Mouse (Mus musculus) limb, embryonic 14.5 days (tissue): ENCODE results near the gene Coq8a. TPM values are rescaled to one million over a fixed set of nuclear protein-coding genes. Genes with fewer than 3 reads are reported as not detected.

Source experiments
- ATAC-seq: fragments of 200-750 bp; cut with Nextera tagmentation; 2 replicates; pipeline ENCODE4 v1.8.0; 2017; ENCODE audit warnings: low read depth, moderate number of reproducible peaks, moderate TSS enrichment; ENCODE audit not compliant: low FRiP score
- DNase-seq: peaks from one replicate; pipeline ENCODE4 v3.0.0-alpha.2; 2015; ENCODE audit warnings: low spot score
- H3K27ac ChIP-seq: fragments of 300-500 bp; sonication (generic); replicated peaks from 2 replicates; pipeline ENCODE4 v1.5.1; 2014; ENCODE audit warnings: low read depth, mild to moderate bottlenecking, low read length, moderate library complexity, mixed read lengths
- H3K27me3 ChIP-seq: fragments of 300-500 bp; sonication (generic); 2 replicates; pipeline ENCODE4 v1.6.1; 2014; ENCODE audit warnings: low read length, mixed read lengths; ENCODE audit not compliant: control insufficient read depth, insufficient read depth
- H3K36me3 ChIP-seq: fragments of 300-500 bp; sonication (generic); 2 replicates; pipeline ENCODE4 v1.6.1; 2014; ENCODE audit warnings: mild to moderate bottlenecking, low read length, moderate library complexity, mixed read lengths; ENCODE audit not compliant: control insufficient read depth, insufficient read depth
- H3K4me1 ChIP-seq: fragments of 300-500 bp; sonication (generic); 2 replicates; pipeline ENCODE4 v1.6.1; 2014; ENCODE audit warnings: antibody characterized with exemption, low read length, mixed read lengths; ENCODE audit not compliant: control insufficient read depth, insufficient read depth
- H3K4me2 ChIP-seq: fragments of 300-500 bp; sonication (generic); replicated peaks from 2 replicates; pipeline ENCODE4 v1.6.1; 2014; ENCODE audit warnings: low read depth, mild to moderate bottlenecking, low read length, moderate library complexity; ENCODE audit not compliant: severe bottlenecking
- H3K4me3 ChIP-seq: fragments of 300-500 bp; sonication (generic); replicated peaks from 2 replicates; pipeline ENCODE4 v1.5.1; 2014; ENCODE audit warnings: low read length
- H3K9ac ChIP-seq: fragments of 300-500 bp; sonication (generic); 2 replicates; pipeline ENCODE4 v1.6.1; 2014; ENCODE audit warnings: mild to moderate bottlenecking, low read depth, low read length, moderate library complexity; ENCODE audit not compliant: severe bottlenecking
- H3K9me3 ChIP-seq: fragments of 300-500 bp; sonication (generic); 2 replicates; pipeline ENCODE4 v1.6.1; 2016; ENCODE audit warnings: low read length; ENCODE audit not compliant: control insufficient read depth
- POLR2A ChIP-seq: fragments of 200-500 bp; IDR thresholded peaks from 2 replicates; pipeline ENCODE4 v1.8.0; 2012; ENCODE audit warnings: inconsistent platforms, mild to moderate bottlenecking, moderate library complexity, borderline replicate concordance; ENCODE audit not compliant: insufficient read depth, insufficient read length; ENCODE audit errors: extremely low read depth
- WGBS: fragments of 180-500 bp; shearing (Covaris S2); extraction: QIAGEN DNeasy Blood & Tissue Kit; methylation state at CpG from one replicate; pipeline ENCODE4 v1.1.7; 2014; 5-methylcytosine and 5-hydroxymethylcytosine counted together
- polyA plus RNA-seq, 2 experiments: library from polyadenylated mRNA; depleted of rRNA in 1 of 2; stranded (reverse) in 1 of 2; unstranded in 1 of 2; fragments of >200 nt; fragmentation: Nextera tagmentation in 1 of 2; extraction: Ambion mirVana in 1 of 2; gene quantifications; 2 replicates each; pipeline versions ENCODE4 v1.2.1 to v1.2.3; 2012 to 2014

Coq8a gene
- polyA plus RNA-seq, 2 experiments = 6.3 to 8.1 TPM

GRCm38 (mm10) chr1:180186371-180186770 is 13.0 kb downstream of the Coq8a start:
- 79% methylated on average over 3 of the region's 3 CpGs for WGBS
- no peak overlapping the region for H3K4me3 ChIP-seq
- no peak overlapping the region for H3K4me2 ChIP-seq
- H3K9me3 ChIP-seq = no peaks in the 10 kb centered on the region
- no peak overlapping the region for H3K27ac ChIP-seq
- H3K4me1 ChIP-seq = 0 out of 2 replicates have a peak, but pooled peaks cover 3% of the 10 kb centered on the region
- H3K27me3 ChIP-seq = 0 out of 2 replicates have a peak, but pooled peaks cover 2% of the 10 kb centered on the region
- TF ChIP-seq POLR2A = no peak
- no peak overlapping the region for H3K9ac ChIP-seq
- DNase-seq (no peak), ATAC-seq (no peak)
- H3K36me3 ChIP-seq = no peaks in the 10 kb centered on the region

GRCm38 (mm10) chr1:180185877-180186276 is 13.5 kb downstream of the Coq8a start:
- Histone ChIP-seq H3K9ac (no peak overlapping the region), H3K9me3 (no peaks in the 10 kb centered on the region), H3K4me3 (no peak overlapping the region), H3K4me2 (no peak overlapping the region), H3K36me3 (no peaks in the 10 kb centered on the region), H3K27me3 (no peaks in the 10 kb centered on the region), H3K4me1 (0 out of 2 replicates have a peak, but pooled peaks cover 3% of the 10 kb centered on the region), H3K27ac (no peak overlapping the region)
- DNase-seq (no peak), ATAC-seq (no peak)
- no peak for TF ChIP-seq POLR2A
- WGBS = 60% methylated on average over 5 of the region's 5 CpGs

- 0 out of 2 replicates have a peak, but pooled peaks cover 3% of the 10 kb centered on the region for H3K4me1 ChIP-seq
- H3K9ac ChIP-seq = no peak overlapping the region
- DNase-seq (no peak), ATAC-seq (no peak)
- H3K4me2 ChIP-seq = no peak overlapping the region
- H3K27me3 ChIP-seq = no peaks in the 10 kb centered on the region
- H3K4me3 ChIP-seq = no peak overlapping the region
- H3K36me3 ChIP-seq = no peaks in the 10 kb centered on the region
- H3K9me3 ChIP-seq = no peaks in the 10 kb centered on the region
- WGBS = 33% methylated on average over 7 of the region's 7 CpGs
- H3K27ac ChIP-seq = no peak overlapping the region
- TF ChIP-seq POLR2A = no peak
These were observed 14.6 kb downstream of the Coq8a start for GRCm38 (mm10) chr1:180184768-180185167.

GRCm38 (mm10) chr1:180183525-180184159 is 15.8 kb downstream of the Coq8a start:
- Histone ChIP-seq H3K27ac (no peak overlapping the region), H3K9ac (no peak overlapping the region), H3K4me3 (no peak overlapping the region), H3K9me3 (no peaks in the 10 kb centered on the region), H3K4me2 (no peak overlapping the region), H3K27me3 (no peaks in the 10 kb centered on the region), H3K36me3 (no peaks in the 10 kb centered on the region), H3K4me1 (0 out of 2 replicates have a peak, but pooled peaks cover 3% of the 10 kb centered on the region)
- no peak for DNase-seq
- TF ChIP-seq POLR2A = no peak
- no peak for ATAC-seq
- WGBS = 83% methylated on average over 6 of the region's 6 CpGs

GRCm38 (mm10) chr1:180182731-180183130 is 16.7 kb downstream of the Coq8a start:
- Histone ChIP-seq H3K4me1 (0 out of 2 replicates have a peak, but pooled peaks cover 3% of the 10 kb centered on the region), H3K9ac (no peak overlapping the region), H3K4me2 (no peak overlapping the region), H3K27ac (no peak overlapping the region), H3K27me3 (no peaks in the 10 kb centered on the region), H3K36me3 (no peaks in the 10 kb centered on the region), H3K4me3 (no peak overlapping the region), H3K9me3 (no peaks in the 10 kb centered on the region)
- WGBS = 56% methylated on average over 3 of the region's 3 CpGs
- no peak for DNase-seq
- TF ChIP-seq POLR2A = no peak
- ATAC-seq = no peak
